Mouse (Mus musculus) thymus, adult 18-20 months (tissue): Measurements from ENCODE around the gene Nudt1.

Experiments
- DNase-seq, 2 experiments: peaks; one replicate each; pipeline ENCODE4 v3.0.0; 2022; ENCODE audit warnings: mixed read lengths in 2 of 2

Nudt1 gene

GRCm38 (mm10) chr5:140321042-140321755 lies at the start of gene Nudt1, which contains the start of gene Mad1l1:
Nudt1 (plus strand) TSS chr5:140321656.
Mad1l1 (minus strand) TSS chr5:140321552.
- peak; percentile 92 to 95 for DNase-seq

- DNase-seq: no peak
Observed at GRCm38 (mm10) chr5:140276779-140277178, 44.7 kb upstream of the Nudt1 start.

- DNase-seq: no peak
Observed at GRCm38 (mm10) chr5:140280205-140280604, 41.3 kb upstream of the Nudt1 start.

- DNase-seq: peak; percentile 82 to 87
Observed at GRCm38 (mm10) chr5:140282376-140282775, 39.1 kb upstream of the Nudt1 start.

- DNase-seq: no peak
Observed at GRCm38 (mm10) chr5:140282900-140283299, 38.6 kb upstream of the Nudt1 start.

- DNase-seq: no peak
Observed at GRCm38 (mm10) chr5:140284011-140284410, 37.4 kb upstream of the Nudt1 start.

GRCm38 (mm10) chr5:140284761-140285160 lies 36.7 kb upstream of the Nudt1 start:
- no peak for DNase-seq

GRCm38 (mm10) chr5:140288287-140288686 lies 33.2 kb upstream of the Nudt1 start:
- no peak for DNase-seq

GRCm38 (mm10) chr5:140289161-140289560 lies 32.3 kb upstream of the Nudt1 start:
- DNase-seq: no peak

- peak; percentile 64 to 77 for DNase-seq
Observed at GRCm38 (mm10) chr5:140292152-140292551, 29.3 kb upstream of the Nudt1 start.

GRCm38 (mm10) chr5:140298291-140298690 lies 23.2 kb upstream of the Nudt1 start:
- no peak for DNase-seq

- DNase-seq: no peak
Observed at GRCm38 (mm10) chr5:140306016-140306415, 15.4 kb upstream of the Nudt1 start.

- no peak for DNase-seq
Observed at GRCm38 (mm10) chr5:140307602-140308001, 13.9 kb upstream of the Nudt1 start.

- no peak for DNase-seq
Observed at GRCm38 (mm10) chr5:140316716-140317115, 4.7 kb upstream of the Nudt1 start.

- DNase-seq: no peak
Observed at GRCm38 (mm10) chr5:140321756-140322575, 510 bp downstream of the Nudt1 start.

- DNase-seq: no peak
Observed at GRCm38 (mm10) chr5:140324058-140324457, 2.6 kb downstream of the Nudt1 start.

- peak; percentile 65 to 78 for DNase-seq
Observed at GRCm38 (mm10) chr5:140331615-140332512, 10.4 kb downstream of the Nudt1 start, which contains the start of gene Mrm2. Mrm2 (minus strand) TSS chr5:140331898.

- DNase-seq: no peak
Observed at GRCm38 (mm10) chr5:140332519-140332918, 11.1 kb downstream of the Nudt1 start.

- no peak for DNase-seq
Observed at GRCm38 (mm10) chr5:140333631-140334030, 12.2 kb downstream of the Nudt1 start.

- DNase-seq: no peak
Observed at GRCm38 (mm10) chr5:140336680-140337079, 15.2 kb downstream of the Nudt1 start.

GRCm38 (mm10) chr5:140338779-140339178 lies 17.3 kb downstream of the Nudt1 start:
- no peak for DNase-seq

- no peak for DNase-seq
Observed at GRCm38 (mm10) chr5:140339836-140340235, 18.4 kb downstream of the Nudt1 start.

- no peak for DNase-seq
Observed at GRCm38 (mm10) chr5:140342880-140343279, 21.4 kb downstream of the Nudt1 start.
